Mouse (Mus musculus) cerebellum, adult 2 months (tissue): Measurements from ENCODE around the gene Olfr68.

ENCODE experiments used
- CTCF ChIP-seq: fragments of 200-500 bp; IDR thresholded peaks from 2 replicates; pipeline ENCODE4 v1.5.1; 2011; ENCODE audit warnings: low read depth, mild to moderate bottlenecking, control low read depth, low read length, moderate library complexity, borderline replicate concordance; ENCODE audit not compliant: insufficient read depth
- POLR2A ChIP-seq: fragments of 200-500 bp; IDR thresholded peaks from 2 replicates; pipeline ENCODE4 v1.6.1; 2011; ENCODE audit warnings: low read length, control low read depth, borderline replicate concordance; ENCODE audit not compliant: insufficient read depth

DNA sequence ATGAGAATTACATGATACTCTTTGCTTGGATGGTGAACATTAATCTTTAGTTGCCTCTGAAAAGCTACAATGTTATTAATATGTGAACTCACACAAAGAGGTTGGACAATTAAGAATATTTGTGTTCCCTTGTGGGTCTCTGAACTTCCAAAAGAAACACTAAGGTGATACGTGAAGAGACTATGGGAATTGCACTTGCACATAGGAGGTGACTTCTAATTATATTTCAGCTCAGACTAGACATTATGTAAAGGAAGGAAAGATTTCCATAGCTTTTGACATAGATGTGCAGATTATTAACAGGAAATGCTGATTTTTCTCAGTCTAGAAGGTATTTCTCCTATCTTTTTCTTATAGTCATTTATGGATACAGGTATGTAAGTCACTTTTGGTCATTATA is 49.4 kb downstream of the Olfr68 start, which contains the start of gene Olfr628:
- TF ChIP-seq CTCF (no peak), POLR2A (no peak)
